Mouse (Mus musculus) midbrain, postnatal 0 days (tissue): ENCODE data around the gene Znfx1. TPM values are rescaled to one million over a fixed set of nuclear protein-coding genes. Genes with fewer than 3 reads are reported as not detected.

Experiments used
- ATAC-seq: fragments of 200-750 bp; cut with Nextera tagmentation; 2 replicates; pipeline ENCODE4 v1.8.0; 2017; ENCODE audit warnings: moderate number of reproducible peaks, mild to moderate bottlenecking, moderate TSS enrichment, moderate library complexity; ENCODE audit not compliant: low FRiP score
- DNase-seq: peaks from one replicate; pipeline ENCODE4 v3.0.0-alpha.2; 2015; ENCODE audit warnings: low spot score
- H3K27ac ChIP-seq: fragments of 300-500 bp; sonication (generic); 2 replicates; pipeline ENCODE4 v1.5.1; 2014; ENCODE audit warnings: low read depth, mild to moderate bottlenecking, low read length, mixed read lengths
- H3K27me3 ChIP-seq: fragments of 300-500 bp; sonication (generic); 2 replicates; pipeline ENCODE4 v1.6.1; 2014; ENCODE audit warnings: low read length, control low read depth, mixed read lengths; ENCODE audit not compliant: insufficient read depth
- H3K36me3 ChIP-seq: fragments of 300-500 bp; sonication (generic); 2 replicates; pipeline ENCODE4 v1.6.1; 2014; ENCODE audit warnings: low read length, control low read depth, mixed read lengths; ENCODE audit not compliant: insufficient read depth
- H3K4me1 ChIP-seq: fragments of 300-500 bp; sonication (generic); 2 replicates; pipeline ENCODE4 v1.6.1; 2014; ENCODE audit warnings: mild to moderate bottlenecking, control low read depth, antibody characterized with exemption, low read length, mixed read lengths; ENCODE audit not compliant: insufficient read depth
- H3K4me2 ChIP-seq: fragments of 300-500 bp; sonication (generic); 2 replicates; pipeline ENCODE4 v1.6.1; 2014; ENCODE audit warnings: low read depth, mild to moderate bottlenecking, low read length, mixed read lengths; ENCODE audit not compliant: poor library complexity, severe bottlenecking
- H3K4me3 ChIP-seq: fragments of 300-500 bp; sonication (generic); 2 replicates; pipeline ENCODE4 v1.5.1; 2014; ENCODE audit warnings: low read depth, mild to moderate bottlenecking, low read length, moderate library complexity
- H3K9ac ChIP-seq: fragments of 300-500 bp; sonication (generic); replicated peaks from 2 replicates; pipeline ENCODE4 v1.6.1; 2014; ENCODE audit warnings: mild to moderate bottlenecking, low read length, moderate library complexity, mixed read lengths; ENCODE audit not compliant: poor library complexity, severe bottlenecking
- H3K9me3 ChIP-seq: fragments of 300-500 bp; sonication (generic); 2 replicates; pipeline ENCODE4 v1.6.1; 2016; ENCODE audit warnings: low read length, control low read depth
- CTCF ChIP-seq: IDR thresholded peaks from 2 replicates; pipeline ENCODE4 v1.5.1; 2016; ENCODE audit warnings: antibody characterized with exemption, mild to moderate bottlenecking
- WGBS: fragments of 180-500 bp; shearing (Covaris S2); extraction: QIAGEN DNeasy Blood & Tissue Kit; methylation state at CpG from one replicate; pipeline ENCODE4 v1.1.7; 2014; 5-methylcytosine and 5-hydroxymethylcytosine counted together
- polyA plus RNA-seq: library from polyadenylated mRNA; unstranded; fragments of >200 nt; fragmentation: Nextera tagmentation; extraction: Ambion mirVana; gene quantifications from 2 replicates; pipeline ENCODE4 v1.2.1, GENCODE M21; 2015
- total RNA-seq: library from RNA; depleted of rRNA; stranded (reverse); fragments of >200 nt; gene quantifications from 2 replicates; pipeline ENCODE4 v1.2.3, GENCODE M21; 2014

Gene Znfx1
- total and polyA plus RNA-seq, 2 experiments from 2014 or later: 4.7 to 32.2 TPM

- Histone ChIP-seq H3K4me2 (no peak overlapping the region), H3K9me3 (no peaks in the 10 kb centered on the region), H3K27ac (no peak overlapping the region), H3K36me3 (peaks cover 7% of the 10 kb centered on the region; the same call in 1 of the 2 replicates), H3K9ac (no peak overlapping the region), H3K4me3 (no peak overlapping the region), H3K27me3 (no peaks in the 10 kb centered on the region), H3K4me1 (no peaks in the 10 kb centered on the region)
- WGBS: 90% methylated on average over 4 of the region's 4 CpGs
- DNase-seq (no peak), ATAC-seq (no peak)
- no peak for TF ChIP-seq CTCF
Observed at GRCm38 (mm10) chr2:167094688-167095087, 31.9 kb upstream of the Znfx1 start.

- Histone ChIP-seq H3K36me3 (no peaks in the 10 kb centered on the region), H3K9me3 (no peaks in the 10 kb centered on the region), H3K9ac (no peak overlapping the region), H3K4me3 (no peak overlapping the region), H3K4me1 (no peaks in the 10 kb centered on the region), H3K27me3 (no peaks in the 10 kb centered on the region), H3K27ac (no peak overlapping the region), H3K4me2 (no peak overlapping the region)
- no peak for DNase-seq
- TF ChIP-seq CTCF: no peak
- WGBS: 90% methylated on average over 13 of the region's 13 CpGs
- no peak for ATAC-seq
Observed at GRCm38 (mm10) chr2:167093171-167093900, 30.5 kb upstream of the Znfx1 start.

GRCm38 (mm10) chr2:167090271-167090670, 27.5 kb upstream of the Znfx1 start:
- no peak for TF ChIP-seq CTCF
- no peaks in the 10 kb centered on the region for H3K36me3 ChIP-seq
- 80% methylated on average over 1 of the region's 1 CpGs for WGBS
- ATAC-seq: no peak
- H3K9ac ChIP-seq: no peak overlapping the region
- DNase-seq: no peak
- no peak overlapping the region for H3K4me2 ChIP-seq
- no peaks in the 10 kb centered on the region for H3K9me3 ChIP-seq
- no peaks in the 10 kb centered on the region for H3K4me1 ChIP-seq
- H3K4me3 ChIP-seq: no peak overlapping the region
- H3K27ac ChIP-seq: no peak overlapping the region
- no peaks in the 10 kb centered on the region for H3K27me3 ChIP-seq

GRCm38 (mm10) chr2:167086836-167087235, 24.0 kb upstream of the Znfx1 start:
- ATAC-seq (no peak), DNase-seq (no peak)
- WGBS: 90% methylated on average over 5 of the region's 5 CpGs
- no peaks in the 10 kb centered on the region for H3K4me1 ChIP-seq
- no peak for TF ChIP-seq CTCF
- no peak overlapping the region for H3K4me3 ChIP-seq
- H3K36me3 ChIP-seq: no peaks in the 10 kb centered on the region
- H3K9me3 ChIP-seq: no peaks in the 10 kb centered on the region
- no peak overlapping the region for H3K9ac ChIP-seq
- no peak overlapping the region for H3K27ac ChIP-seq
- H3K27me3 ChIP-seq: no peaks in the 10 kb centered on the region
- no peak overlapping the region for H3K4me2 ChIP-seq

- Histone ChIP-seq H3K9me3 (no peaks in the 10 kb centered on the region), H3K4me3 (no peak overlapping the region), H3K36me3 (no peaks in the 10 kb centered on the region), H3K9ac (no peak overlapping the region), H3K27me3 (no peaks in the 10 kb centered on the region), H3K4me1 (no peaks in the 10 kb centered on the region), H3K4me2 (no peak overlapping the region), H3K27ac (no peak overlapping the region)
- ATAC-seq (no peak), DNase-seq (no peak)
- TF ChIP-seq CTCF: no peak
- WGBS: 73% methylated on average over 11 of the region's 11 CpGs
Observed at GRCm38 (mm10) chr2:167086092-167086491, 23.3 kb upstream of the Znfx1 start.

- no peak overlapping the region for H3K4me2 ChIP-seq
- no peak for TF ChIP-seq CTCF
- H3K4me1 ChIP-seq: peaks cover 3% of the 10 kb centered on the region; the same call in 1 of the 2 replicates
- 17% methylated on average over 4 of the region's 4 CpGs for WGBS
- H3K4me3 ChIP-seq: no peak overlapping the region
- peak; percentile 51 for DNase-seq
- H3K9me3 ChIP-seq: no peaks in the 10 kb centered on the region
- no peak overlapping the region for H3K9ac ChIP-seq
- no peaks in the 10 kb centered on the region for H3K36me3 ChIP-seq
- no peaks in the 10 kb centered on the region for H3K27me3 ChIP-seq
- peak; percentile 59; the same call in 1 of the 2 replicates for ATAC-seq
- H3K27ac ChIP-seq: no peak overlapping the region
Observed at GRCm38 (mm10) chr2:167081639-167082038, 18.8 kb upstream of the Znfx1 start.
